Comparison of ENCODE assay signal across 25 mouse cellular contexts in genomic region chr5:3385078-3385477, GRCm38 (mm10). TPM values are rescaled to one million over a fixed set of nuclear protein-coding genes. Genes with fewer than 3 reads are reported as not detected.
DNase-seq lines count a peak whose midpoint lies in the region; ATAC-seq lines count a peak whose summit lies in the region.
"Had no signal": no experiment of that assay in that cellular context is flagged by ENCODE, and none has a peak within 500 bp of the region (broad histone marks: within the 10 kb centered on the region; RNA-seq: fewer than 3 reads in every experiment).

No protein-coding gene starts in this region.

- H3K27me3 ChIP-seq in forebrain, embryonic 15.5 days, result no peaks in the 10 kb centered on the region
- no peaks in the 10 kb centered on the region for H3K27me3 ChIP-seq in forebrain, embryonic 11.5 days (ENCODE audit: control insufficient read depth, insufficient read depth, low read length)
- no peaks in the 10 kb centered on the region for H3K27me3 ChIP-seq in hindbrain, embryonic 16.5 days (replicated peaks; ENCODE audit: control insufficient read depth, insufficient read depth, low read length)
- H3K27me3 ChIP-seq in hindbrain, embryonic 10.5 days (ENCODE audit: insufficient read depth, poor library complexity, severe bottlenecking), result no peaks in the 10 kb centered on the region
- H3K27me3 ChIP-seq in megakaryocyte, embryonic 14.5 days (replicated peaks), result no peaks in the 10 kb centered on the region
- H3K27me3 ChIP-seq in limb, embryonic 13.5 days, result no peaks in the 10 kb centered on the region
- H3K27me3 ChIP-seq: embryonic facial prominence, embryonic 13.5 days; heart, embryonic 13.5 days had no signal

- WGBS in forebrain, embryonic 15.5 days, result 30% methylated on average over 1 of the region's 1 CpGs
- WGBS in forebrain, embryonic 11.5 days, result 71% methylated on average over 1 of the region's 1 CpGs
- 52% methylated on average over 1 of the region's 1 CpGs for WGBS in hindbrain, embryonic 16.5 days
- 79% methylated on average over 1 of the region's 1 CpGs for WGBS in hindbrain, embryonic 10.5 days
- 51% methylated on average over 1 of the region's 1 CpGs for WGBS in limb, embryonic 13.5 days

- H3K9ac ChIP-seq in forebrain, embryonic 15.5 days (replicated peaks), result no peak overlapping the region
- no peak overlapping the region for H3K9ac ChIP-seq in forebrain, embryonic 11.5 days (ENCODE audit: low read length)
- H3K9ac ChIP-seq in hindbrain, embryonic 16.5 days (ENCODE audit: low read depth, low read length), result no peak overlapping the region
- H3K9ac ChIP-seq in limb, embryonic 13.5 days, result no peak overlapping the region
- H3K9ac ChIP-seq: embryonic facial prominence, embryonic 13.5 days; heart, embryonic 13.5 days; lung, embryonic 14.5 days had no signal

- peaks cover 2% of the 10 kb centered on the region; the same call in 1 of the 2 replicates for H3K4me1 ChIP-seq in forebrain, embryonic 15.5 days
- peaks cover 3% of the 10 kb centered on the region; the same call in 1 of the 2 replicates for H3K4me1 ChIP-seq in forebrain, embryonic 11.5 days (replicated peaks; ENCODE audit: control insufficient read depth, insufficient read depth, low read length)
- H3K4me1 ChIP-seq in hindbrain, embryonic 16.5 days (ENCODE audit: control insufficient read depth, insufficient read depth, low read depth, low read length), result no peaks in the 10 kb centered on the region
- H3K4me1 ChIP-seq in hindbrain, embryonic 10.5 days (replicated peaks), result peaks cover 15% of the 10 kb centered on the region
- peaks cover 70% of the 10 kb centered on the region for H3K4me1 ChIP-seq in megakaryocyte, embryonic 14.5 days
- peaks cover 25% of the 10 kb centered on the region for H3K4me1 ChIP-seq in limb, embryonic 13.5 days

- H3K36me3 ChIP-seq in forebrain, embryonic 15.5 days, result no peaks in the 10 kb centered on the region
- H3K36me3 ChIP-seq in forebrain, embryonic 11.5 days (ENCODE audit: control insufficient read depth, insufficient read depth, low read length), result no peaks in the 10 kb centered on the region
- H3K36me3 ChIP-seq in hindbrain, embryonic 16.5 days (ENCODE audit: control insufficient read depth, insufficient read depth, low read length), result no peaks in the 10 kb centered on the region
- H3K36me3 ChIP-seq in hindbrain, embryonic 10.5 days, result no peaks in the 10 kb centered on the region
- peaks cover 42% of the 10 kb centered on the region for H3K36me3 ChIP-seq in megakaryocyte, embryonic 14.5 days (replicated peaks; ENCODE audit: low read length)
- H3K36me3 ChIP-seq in limb, embryonic 13.5 days, result no peaks in the 10 kb centered on the region
- H3K36me3 ChIP-seq: embryonic facial prominence, embryonic 13.5 days had no signal

- ATAC-seq in forebrain, embryonic 15.5 days (replicated peaks), result 0 out of 2 replicates have a peak, but pooled peaks have one; percentile 25
- no peak for ATAC-seq in forebrain, embryonic 11.5 days (replicated peaks; ENCODE audit: low FRiP score)
- peak; percentile 40; the same call in 1 of the 2 replicates for ATAC-seq in hindbrain, embryonic 16.5 days
- ATAC-seq in megakaryocyte, adult 5-6 weeks (ENCODE audit: poor library complexity, severe bottlenecking), result no peak
- ATAC-seq in limb, embryonic 13.5 days (ENCODE audit: low FRiP score, low read depth), result peak; percentile 61
- ATAC-seq: CD4-positive, CD25-positive, alpha-beta regulatory T cell, adult 4 months had no signal

- no peak overlapping the region for H3K4me3 ChIP-seq in forebrain, embryonic 15.5 days
- no peak overlapping the region for H3K4me3 ChIP-seq in forebrain, embryonic 11.5 days (ENCODE audit: low read depth, low read length)
- H3K4me3 ChIP-seq in hindbrain, embryonic 16.5 days (ENCODE audit: low read length), result no peak overlapping the region
- H3K4me3 ChIP-seq in hindbrain, embryonic 10.5 days, result no peak overlapping the region
- H3K4me3 ChIP-seq in megakaryocyte, embryonic 14.5 days (replicated peaks), result peak overlapping the region; percentile 85
- H3K4me3 ChIP-seq in limb, embryonic 13.5 days, result no peak overlapping the region
- H3K4me3 ChIP-seq: embryonic facial prominence, embryonic 13.5 days; heart, embryonic 13.5 days; layer of hippocampus, adult 2 months had no signal

- no peak for DNase-seq in forebrain, embryonic 11.5 days (ENCODE audit: low spot score)
- DNase-seq in hindbrain, embryonic 10.5 days (ENCODE audit: low spot score), result no peak
- DNase-seq in thymus, postnatal 0 days (ENCODE audit: low spot score), result no peak
- DNase-seq: adrenal gland, postnatal 25 days; cerebellum, adult 11 months; cerebellum, postnatal 10 days; kidney, adult 11 months; layer of hippocampus, postnatal 36 days; liver; lung, embryonic 14.5 days; lung, postnatal 4 days; retina, postnatal 1 day; right cerebral cortex, postnatal 4 days; thymus, adult 2 months had no signal

- no peak overlapping the region for H3K27ac ChIP-seq in forebrain, embryonic 15.5 days (replicated peaks)
- no peak overlapping the region for H3K27ac ChIP-seq in forebrain, embryonic 11.5 days (ENCODE audit: low read depth, low read length)
- H3K27ac ChIP-seq in hindbrain, embryonic 16.5 days (ENCODE audit: low read depth, low read length), result no peak overlapping the region
- H3K27ac ChIP-seq in hindbrain, embryonic 10.5 days, result no peak overlapping the region
- H3K27ac ChIP-seq in limb, embryonic 13.5 days, result no peak overlapping the region
- H3K27ac ChIP-seq: embryonic facial prominence, embryonic 13.5 days; heart, embryonic 13.5 days; kidney, postnatal 0 days; layer of hippocampus, adult 2 months had no signal

- H3K4me2 ChIP-seq in forebrain, embryonic 15.5 days (replicated peaks), result no peak overlapping the region
- H3K4me2 ChIP-seq in forebrain, embryonic 11.5 days (ENCODE audit: low read depth, low read length, severe bottlenecking), result no peak overlapping the region
- H3K4me2 ChIP-seq in hindbrain, embryonic 16.5 days (ENCODE audit: low read length), result no peak overlapping the region
- no peak overlapping the region for H3K4me2 ChIP-seq in limb, embryonic 13.5 days (replicated peaks)
- H3K4me2 ChIP-seq: embryonic facial prominence, embryonic 13.5 days; heart, embryonic 13.5 days; lung, embryonic 14.5 days had no signal

- H3K9me3 ChIP-seq in forebrain, embryonic 15.5 days, result no peaks in the 10 kb centered on the region
- no peaks in the 10 kb centered on the region for H3K9me3 ChIP-seq in forebrain, embryonic 11.5 days (ENCODE audit: control insufficient read depth, low read length)
- H3K9me3 ChIP-seq in hindbrain, embryonic 16.5 days (ENCODE audit: control insufficient read depth, low read length), result no peaks in the 10 kb centered on the region
- H3K9me3 ChIP-seq in hindbrain, embryonic 10.5 days, result no peaks in the 10 kb centered on the region
- H3K9me3 ChIP-seq in megakaryocyte, embryonic 14.5 days, result no peaks in the 10 kb centered on the region
- no peaks in the 10 kb centered on the region for H3K9me3 ChIP-seq in limb, embryonic 13.5 days
- H3K9me3 ChIP-seq: embryonic facial prominence, embryonic 13.5 days; G1E; heart, embryonic 13.5 days had no signal

RNA-seq across cellular contexts. Expression of gene Cdk6, which starts 43.8 kb away (rescaled TPM):
- 30.8 and 39.4 TPM in 2 replicates for polyA plus RNA-seq in forebrain, embryonic 15.5 days (2015; fragmentation: Nextera tagmentation; extraction: Ambion mirVana)
- polyA plus RNA-seq in forebrain, embryonic 11.5 days (2014; fragmentation: Nextera tagmentation; extraction: Ambion mirVana), result 21.3 and 24.5 TPM in 2 replicates
- 12.6 and 13.9 TPM in 2 replicates for polyA plus RNA-seq in hindbrain, embryonic 16.5 days (2015; fragmentation: Nextera tagmentation; extraction: Ambion mirVana)
- polyA plus RNA-seq in hindbrain, embryonic 10.5 days (2016; fragmentation: Nextera tagmentation; extraction: Ambion mirVana), result 18.3 and 20.0 TPM in 2 replicates
- polyA plus RNA-seq in megakaryocyte, embryonic 14.5 days (2012; ENCODE audit: insufficient read depth, low replicate concordance), result 6.8 and 9.5 TPM in 2 replicates
- total RNA-seq in megakaryocyte, adult 5-6 weeks (2015), result 17.9 TPM in 2 replicates
- total RNA-seq in megakaryocyte, adult 5-6 weeks (2017), result 9.7 and 18.8 TPM in 2 replicates
- 24.5 and 27.7 TPM in 2 replicates for polyA plus RNA-seq in limb, embryonic 13.5 days (2015; fragmentation: Nextera tagmentation; extraction: Ambion mirVana)
- 44.6 and 61.5 TPM in 2 replicates for polyA plus RNA-seq in thymus, postnatal 0 days (2015; fragmentation: Nextera tagmentation; extraction: Ambion mirVana)

Comparison
In these comparisons a context has a peak if more than half of its experiments do, and no peak if none do; other contexts are left out.
1. ATAC-seq: peak in forebrain, embryonic 15.5 days (single experiment), hindbrain, embryonic 16.5 days (single experiment) and limb, embryonic 13.5 days (single experiment); none in forebrain, embryonic 11.5 days (single experiment) and megakaryocyte, adult 5-6 weeks (single experiment).